Mouse (Mus musculus) midbrain, postnatal 0 days (tissue): Measurements from ENCODE around the gene Satb1. TPM values are rescaled to one million over a fixed set of nuclear protein-coding genes. Genes with fewer than 3 reads are reported as not detected.

Experiments
- ATAC-seq: fragments of 200-750 bp; cut with Nextera tagmentation; 2 replicates; pipeline ENCODE4 v1.8.0; 2017; ENCODE audit warnings: moderate number of reproducible peaks, mild to moderate bottlenecking, moderate TSS enrichment, moderate library complexity; ENCODE audit not compliant: low FRiP score
- DNase-seq: peaks from one replicate; pipeline ENCODE4 v3.0.0-alpha.2; 2015; ENCODE audit warnings: low spot score
- H3K27ac ChIP-seq: fragments of 300-500 bp; sonication (generic); 2 replicates; pipeline ENCODE4 v1.5.1; 2014; ENCODE audit warnings: low read depth, mild to moderate bottlenecking, low read length, mixed read lengths
- H3K27me3 ChIP-seq: fragments of 300-500 bp; sonication (generic); 2 replicates; pipeline ENCODE4 v1.6.1; 2014; ENCODE audit warnings: low read length, control low read depth, mixed read lengths; ENCODE audit not compliant: insufficient read depth
- H3K36me3 ChIP-seq: fragments of 300-500 bp; sonication (generic); 2 replicates; pipeline ENCODE4 v1.6.1; 2014; ENCODE audit warnings: low read length, control low read depth, mixed read lengths; ENCODE audit not compliant: insufficient read depth
- H3K4me1 ChIP-seq: fragments of 300-500 bp; sonication (generic); 2 replicates; pipeline ENCODE4 v1.6.1; 2014; ENCODE audit warnings: mild to moderate bottlenecking, control low read depth, antibody characterized with exemption, low read length, mixed read lengths; ENCODE audit not compliant: insufficient read depth
- H3K4me2 ChIP-seq: fragments of 300-500 bp; sonication (generic); 2 replicates; pipeline ENCODE4 v1.6.1; 2014; ENCODE audit warnings: low read depth, mild to moderate bottlenecking, low read length, mixed read lengths; ENCODE audit not compliant: poor library complexity, severe bottlenecking
- H3K4me3 ChIP-seq: fragments of 300-500 bp; sonication (generic); 2 replicates; pipeline ENCODE4 v1.5.1; 2014; ENCODE audit warnings: low read depth, mild to moderate bottlenecking, low read length, moderate library complexity
- H3K9ac ChIP-seq: fragments of 300-500 bp; sonication (generic); replicated peaks from 2 replicates; pipeline ENCODE4 v1.6.1; 2014; ENCODE audit warnings: mild to moderate bottlenecking, low read length, moderate library complexity, mixed read lengths; ENCODE audit not compliant: poor library complexity, severe bottlenecking
- H3K9me3 ChIP-seq: fragments of 300-500 bp; sonication (generic); 2 replicates; pipeline ENCODE4 v1.6.1; 2016; ENCODE audit warnings: low read length, control low read depth
- CTCF ChIP-seq: IDR thresholded peaks from 2 replicates; pipeline ENCODE4 v1.5.1; 2016; ENCODE audit warnings: antibody characterized with exemption, mild to moderate bottlenecking
- WGBS: fragments of 180-500 bp; shearing (Covaris S2); extraction: QIAGEN DNeasy Blood & Tissue Kit; methylation state at CpG from one replicate; pipeline ENCODE4 v1.1.7; 2014; 5-methylcytosine and 5-hydroxymethylcytosine counted together
- polyA plus RNA-seq: library from polyadenylated mRNA; unstranded; fragments of >200 nt; fragmentation: Nextera tagmentation; extraction: Ambion mirVana; gene quantifications from 2 replicates; pipeline ENCODE4 v1.2.1, GENCODE M21; 2015
- total RNA-seq: library from RNA; depleted of rRNA; stranded (reverse); fragments of >200 nt; gene quantifications from 2 replicates; pipeline ENCODE4 v1.2.3, GENCODE M21; 2014

Gene Satb1
- total and polyA plus RNA-seq, 2 experiments from 2014 or later, result 13.6 to 29.8 TPM

DNA sequence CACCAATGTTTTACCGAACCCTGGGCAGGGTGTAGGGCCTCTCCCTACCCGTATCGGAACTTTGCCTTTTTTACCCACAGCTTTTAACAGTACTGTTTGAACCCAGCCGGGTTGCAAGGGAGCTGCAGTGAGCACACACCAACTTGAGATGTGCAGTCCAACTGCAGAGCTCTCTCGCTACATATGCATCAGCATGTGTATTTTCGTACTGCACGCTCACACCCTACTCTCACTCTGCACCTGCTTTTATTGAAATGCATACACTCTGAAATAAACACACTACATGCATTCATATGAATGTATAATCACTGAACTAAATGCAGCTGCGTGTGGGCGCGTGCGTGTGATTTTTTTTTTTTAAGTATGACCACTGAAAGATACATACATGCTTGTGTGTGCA, 53.1 kb downstream of the Satb1 start:
- 91% methylated on average over 11 of the region's 11 CpGs for WGBS
- Histone ChIP-seq H3K36me3 (peaks cover 7% of the 10 kb centered on the region; the same call in 1 of the 2 replicates), H3K4me1 (no peaks in the 10 kb centered on the region), H3K9me3 (no peaks in the 10 kb centered on the region), H3K9ac (no peak overlapping the region), H3K4me2 (no peak overlapping the region), H3K27me3 (no peaks in the 10 kb centered on the region), H3K4me3 (no peak overlapping the region), H3K27ac (no peak overlapping the region)
- TF ChIP-seq CTCF, result no peak
- no peak for ATAC-seq
- no peak for DNase-seq

DNA sequence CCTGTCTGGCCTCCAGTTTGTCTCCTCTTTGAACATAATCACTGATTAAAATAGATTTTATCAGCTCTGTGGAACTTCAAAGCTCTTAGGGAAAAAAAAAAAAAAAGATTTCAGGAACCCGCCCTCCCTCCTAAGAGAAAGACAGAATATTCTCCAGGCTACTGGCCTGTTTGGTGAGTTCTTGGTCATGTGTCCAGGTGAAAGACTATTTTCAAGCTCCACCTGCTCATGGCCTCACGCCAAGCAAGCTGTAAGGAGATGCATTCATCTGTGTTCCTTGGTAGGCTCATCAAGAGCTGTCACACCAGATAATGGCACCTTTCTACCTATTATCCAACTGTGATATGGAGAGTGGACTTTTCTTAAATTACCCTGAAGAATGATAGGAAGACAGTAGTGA, 54.1 kb downstream of the Satb1 start:
- WGBS, result 79% methylated on average over 2 of the region's 2 CpGs
- TF ChIP-seq CTCF, result no peak
- no peak; the same call in 1 of the 2 replicates for ATAC-seq

DNA sequence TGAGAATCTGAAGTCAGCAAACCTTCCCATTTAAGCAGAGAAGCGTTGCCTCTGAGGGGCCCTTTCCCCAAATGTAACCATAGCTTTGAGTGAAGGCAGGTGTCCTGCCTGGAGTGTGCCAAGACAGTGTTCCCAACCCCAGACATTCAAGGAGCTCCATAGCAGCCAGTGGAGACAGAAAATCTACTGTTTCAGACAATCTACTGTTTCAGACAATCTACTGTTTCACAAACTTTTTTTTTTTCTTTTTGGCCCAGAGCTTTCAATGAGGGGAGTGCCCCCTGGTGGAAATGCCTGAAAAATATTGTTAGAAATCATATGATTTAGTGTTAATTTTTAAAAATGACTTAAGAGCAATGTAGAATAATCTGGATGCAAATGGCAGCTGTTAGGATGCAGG, 55.3 kb downstream of the Satb1 start:
- 88% methylated on average over 1 of the region's 1 CpGs for WGBS
- H3K9me3 ChIP-seq, result no peaks in the 10 kb centered on the region
- TF ChIP-seq CTCF, result peak; percentile 80
- DNase-seq (peak; percentile 73), ATAC-seq (no peak)
- H3K4me3 ChIP-seq, result no peak overlapping the region
- H3K27me3 ChIP-seq, result no peaks in the 10 kb centered on the region
- no peak overlapping the region for H3K27ac ChIP-seq
- peaks cover 6% of the 10 kb centered on the region; the same call in 1 of the 2 replicates for H3K36me3 ChIP-seq
- H3K4me2 ChIP-seq, result no peak overlapping the region
- H3K9ac ChIP-seq, result no peak overlapping the region
- H3K4me1 ChIP-seq, result no peaks in the 10 kb centered on the region

More for the DNA sequence above, 54.1 kb downstream of the Satb1 start:
- Histone ChIP-seq H3K36me3 (peaks cover 7% of the 10 kb centered on the region; the same call in 1 of the 2 replicates), H3K4me2 (no peak overlapping the region), H3K27ac (no peak overlapping the region), H3K4me3 (no peak overlapping the region), H3K4me1 (no peaks in the 10 kb centered on the region), H3K9me3 (no peaks in the 10 kb centered on the region), H3K27me3 (no peaks in the 10 kb centered on the region), H3K9ac (no peak overlapping the region)
- no peak for DNase-seq

DNA sequence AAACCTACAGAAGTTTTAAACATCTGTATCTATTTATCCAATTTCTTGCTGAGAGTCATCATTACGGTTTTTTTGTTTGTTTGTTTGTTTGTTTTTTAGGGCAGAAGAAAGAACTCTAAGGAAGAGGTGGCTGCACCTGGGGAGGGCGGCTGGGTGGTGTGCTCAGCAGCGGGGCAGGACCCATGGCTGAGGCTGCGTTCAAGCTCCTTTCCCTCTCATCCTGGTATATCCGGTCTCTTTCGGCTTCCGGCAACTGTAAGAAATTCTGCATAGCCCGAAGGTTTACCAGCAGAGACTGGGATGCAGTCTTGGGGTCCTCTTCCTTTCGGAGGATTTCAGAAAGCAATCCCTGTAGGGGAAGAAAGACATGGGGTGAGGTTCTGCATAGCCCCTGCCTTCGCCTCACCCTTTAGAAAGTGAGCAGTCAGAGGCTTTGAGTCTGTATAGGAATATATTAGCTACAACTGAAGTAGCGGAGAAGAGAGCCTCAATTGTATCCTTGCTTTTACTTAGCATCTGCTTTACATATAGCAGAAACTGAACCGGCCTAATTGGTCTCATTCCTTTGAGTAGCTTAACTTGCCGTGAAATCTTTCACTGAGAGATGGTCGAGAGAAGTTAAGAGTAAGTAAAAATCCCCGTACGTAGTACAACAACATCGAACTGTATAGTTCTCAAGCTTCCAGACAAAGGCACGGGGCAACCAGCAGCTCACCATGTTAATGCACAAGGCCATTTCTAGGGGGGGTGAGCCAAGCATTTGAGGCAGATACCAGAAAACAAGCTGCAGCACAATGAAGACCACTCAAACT, 57.8 kb downstream of the Satb1 start:
- Histone ChIP-seq H3K27me3 (no peaks in the 10 kb centered on the region), H3K9me3 (no peaks in the 10 kb centered on the region), H3K27ac (no peak overlapping the region), H3K4me3 (no peak overlapping the region), H3K4me2 (no peak overlapping the region), H3K9ac (no peak overlapping the region), H3K36me3 (no peaks in the 10 kb centered on the region), H3K4me1 (no peaks in the 10 kb centered on the region)
- no peak for TF ChIP-seq CTCF
- WGBS, result 57% methylated on average over 18 of the region's 18 CpGs
- DNase-seq (peak; percentile 2), ATAC-seq (no peak)

DNA sequence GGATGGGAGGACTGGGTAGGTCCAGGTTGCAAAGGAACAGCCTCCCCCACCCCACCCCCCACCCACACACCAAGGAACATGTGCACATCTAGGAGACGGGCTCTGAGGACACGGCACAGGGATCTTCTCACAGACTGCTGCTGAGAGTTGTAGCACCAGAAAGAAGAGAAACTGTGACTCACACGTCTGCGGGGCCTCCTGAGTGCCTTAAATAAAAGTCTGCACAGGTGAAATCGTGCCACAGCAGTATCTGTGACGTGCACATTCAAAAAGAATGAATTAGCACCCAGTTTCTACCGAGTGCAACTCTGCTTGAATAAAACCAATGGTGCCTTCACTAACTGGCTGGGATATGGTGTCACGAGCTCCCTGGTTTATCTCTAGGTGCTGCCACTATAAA, 69.5 kb downstream of the Satb1 start:
- Histone ChIP-seq H3K36me3 (no peaks in the 10 kb centered on the region), H3K27ac (no peak overlapping the region), H3K4me2 (no peak overlapping the region), H3K9ac (no peak overlapping the region), H3K27me3 (no peaks in the 10 kb centered on the region), H3K4me3 (no peak overlapping the region), H3K9me3 (no peaks in the 10 kb centered on the region), H3K4me1 (no peaks in the 10 kb centered on the region)
- no peak for ATAC-seq
- no peak for TF ChIP-seq CTCF
- 94% methylated on average over 8 of the region's 8 CpGs for WGBS
- DNase-seq, result no peak

DNA sequence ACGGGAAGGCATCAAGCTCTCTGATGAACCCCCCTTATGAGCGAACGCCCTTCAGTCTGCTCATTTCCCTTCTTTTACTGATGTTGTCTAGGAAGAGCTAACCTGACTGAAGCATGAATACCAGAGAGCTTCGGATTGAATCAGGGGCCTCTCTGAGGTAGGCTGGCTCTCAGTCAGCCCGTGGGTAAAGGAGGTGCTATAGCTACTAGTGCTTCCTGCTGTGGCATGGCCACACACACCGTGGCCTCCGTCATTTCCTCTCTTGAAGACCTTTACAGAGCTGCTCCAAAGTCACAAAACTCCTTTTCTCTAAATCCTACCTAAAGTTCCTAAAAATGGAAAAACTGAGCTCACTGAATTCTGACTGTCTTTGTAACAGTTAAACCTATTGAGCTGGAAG, 70.6 kb downstream of the Satb1 start:
- Histone ChIP-seq H3K4me1 (no peaks in the 10 kb centered on the region), H3K27ac (no peak overlapping the region), H3K36me3 (no peaks in the 10 kb centered on the region), H3K9ac (no peak overlapping the region), H3K4me2 (no peak overlapping the region), H3K4me3 (no peak overlapping the region), H3K9me3 (no peaks in the 10 kb centered on the region), H3K27me3 (no peaks in the 10 kb centered on the region)
- WGBS, result 82% methylated on average over 7 of the region's 7 CpGs
- TF ChIP-seq CTCF, result no peak
- no peak for ATAC-seq
- DNase-seq, result no peak
